In the genomic region with DNA sequence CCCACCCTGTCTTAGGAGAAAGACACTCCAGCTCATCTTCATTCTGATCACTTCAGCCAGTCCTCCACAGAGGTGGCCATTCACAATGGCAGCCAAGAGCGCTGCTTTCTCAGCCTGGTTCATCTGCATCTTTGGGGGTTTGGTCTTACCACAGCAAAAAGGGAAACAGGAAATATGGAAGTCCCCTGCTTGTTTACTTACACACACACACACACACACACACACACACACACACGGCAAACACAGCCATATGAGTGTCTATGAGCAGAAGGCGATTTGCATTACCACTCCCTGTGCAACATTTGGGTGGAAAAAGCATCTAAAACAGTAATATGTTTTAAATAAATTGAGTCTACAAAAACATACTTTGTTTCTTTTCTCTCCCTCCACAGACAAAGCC, we compare ENCODE assay signal across 12 mouse cellular contexts. TPM values are rescaled to one million over a fixed set of nuclear protein-coding genes. Genes with fewer than 3 reads are reported as not detected.
DNase-seq lines count a peak whose midpoint lies in the region; ATAC-seq and TF ChIP-seq lines count a peak whose summit lies in the region.
"Had no signal": no experiment of that assay in that cellular context is flagged by ENCODE, and none has a peak within 500 bp of the region (broad histone marks: within the 10 kb centered on the region; RNA-seq: fewer than 3 reads in every experiment).

No protein-coding gene starts in this region.

- H3K27me3 ChIP-seq in hindbrain, embryonic 13.5 days, result no peaks in the 10 kb centered on the region
- no peaks in the 10 kb centered on the region for H3K27me3 ChIP-seq in hindbrain, embryonic 11.5 days (ENCODE audit: control insufficient read depth, insufficient read depth, low read length)
- no peaks in the 10 kb centered on the region for H3K27me3 ChIP-seq in G1E (ENCODE audit: insufficient read depth, low read length)
- no peaks in the 10 kb centered on the region for H3K27me3 ChIP-seq in liver, embryonic 11.5 days (replicated peaks; ENCODE audit: control insufficient read depth, insufficient read depth, low read length)
- H3K27me3 ChIP-seq: neural tube, embryonic 12.5 days; Patski had no signal

- no peaks in the 10 kb centered on the region for H3K9me3 ChIP-seq in hindbrain, embryonic 13.5 days
- H3K9me3 ChIP-seq in hindbrain, embryonic 11.5 days (ENCODE audit: control insufficient read depth, low read length), result no peaks in the 10 kb centered on the region
- no peaks in the 10 kb centered on the region for H3K9me3 ChIP-seq in G1E (replicated peaks)
- H3K9me3 ChIP-seq in liver, embryonic 11.5 days (ENCODE audit: control insufficient read depth, low read length), result no peaks in the 10 kb centered on the region
- H3K9me3 ChIP-seq: neural tube, embryonic 12.5 days had no signal

- H3K27ac ChIP-seq in hindbrain, embryonic 13.5 days, result peak overlapping the region; percentile 35; the same call in 1 of the 2 replicates
- no peak overlapping the region for H3K27ac ChIP-seq in hindbrain, embryonic 11.5 days (ENCODE audit: low read depth, low read length)
- H3K27ac ChIP-seq in liver, embryonic 11.5 days (ENCODE audit: low read depth, low read length), result no peak overlapping the region
- H3K27ac ChIP-seq: neural tube, embryonic 12.5 days had no signal

- H3K4me1 ChIP-seq in hindbrain, embryonic 13.5 days (replicated peaks), result peaks cover 25% of the 10 kb centered on the region
- no peaks in the 10 kb centered on the region for H3K4me1 ChIP-seq in hindbrain, embryonic 11.5 days (replicated peaks; ENCODE audit: control insufficient read depth, insufficient read depth, low read length)
- H3K4me1 ChIP-seq in G1E (ENCODE audit: insufficient read depth, low read depth, low read length), result peaks cover 92% of the 10 kb centered on the region
- peaks cover 58% of the 10 kb centered on the region for H3K4me1 ChIP-seq in liver, embryonic 11.5 days (replicated peaks; ENCODE audit: control insufficient read depth, insufficient read depth, low read length)

- H3K36me3 ChIP-seq in hindbrain, embryonic 13.5 days, result no peaks in the 10 kb centered on the region
- no peaks in the 10 kb centered on the region for H3K36me3 ChIP-seq in hindbrain, embryonic 11.5 days (ENCODE audit: control insufficient read depth, insufficient read depth, low read length)
- peaks cover 52% of the 10 kb centered on the region for H3K36me3 ChIP-seq in G1E (replicated peaks)
- H3K36me3 ChIP-seq in liver, embryonic 11.5 days (ENCODE audit: control insufficient read depth, insufficient read depth, low read length), result peaks cover 6% of the 10 kb centered on the region

- no peak for ATAC-seq in hindbrain, embryonic 13.5 days (ENCODE audit: low FRiP score)
- no peak for ATAC-seq in hindbrain, embryonic 11.5 days (ENCODE audit: low FRiP score)
- no peak for ATAC-seq in G1E (ENCODE audit: extremely low read depth, insufficient number of reproducible peaks, low FRiP score, poor library complexity, severe bottlenecking)
- no peak for ATAC-seq in liver, embryonic 11.5 days (replicated peaks; ENCODE audit: low FRiP score)
- ATAC-seq: Patski had no signal

- WGBS in hindbrain, embryonic 13.5 days, result 77% methylated on average over 3 of the region's 3 CpGs
- WGBS in hindbrain, embryonic 11.5 days, result 87% methylated on average over 3 of the region's 3 CpGs
- WGBS in liver, embryonic 11.5 days, result 75% methylated on average over 3 of the region's 3 CpGs

- no peak overlapping the region for H3K4me2 ChIP-seq in hindbrain, embryonic 13.5 days
- no peak overlapping the region for H3K4me2 ChIP-seq in hindbrain, embryonic 11.5 days (replicated peaks; ENCODE audit: low read depth, low read length)
- 0 out of 2 replicates have a peak overlapping the region, but pooled peaks have one; percentile 26 for H3K4me2 ChIP-seq in liver, embryonic 11.5 days
- H3K4me2 ChIP-seq: lung, embryonic 14.5 days; neural tube, embryonic 12.5 days had no signal

- no peak overlapping the region for H3K9ac ChIP-seq in hindbrain, embryonic 13.5 days
- H3K9ac ChIP-seq in hindbrain, embryonic 11.5 days (ENCODE audit: low read depth, low read length), result no peak overlapping the region
- H3K9ac ChIP-seq in liver, embryonic 11.5 days (ENCODE audit: low read depth, low read length), result no peak overlapping the region
- H3K9ac ChIP-seq: lung, embryonic 14.5 days; neural tube, embryonic 12.5 days had no signal

- TF ChIP-seq CTCF in G1E (IDR thresholded peaks at IDR 0.05; ENCODE audit: low read depth, low read length), result no peak

- DNase-seq in hindbrain, embryonic 11.5 days (ENCODE audit: low spot score), result no peak
- peak; percentile 45 for DNase-seq in 416B (ENCODE audit: low read depth)
- no peak for DNase-seq in G1E (ENCODE audit: low spot score)
- no peak for DNase-seq in liver, embryonic 11.5 days (ENCODE audit: low spot score)
- DNase-seq in embryo, embryonic 9.5 days (ENCODE audit: extremely low spot score), result no peak
- no peak for DNase-seq in gastrocnemius, adult 18-20 months (ENCODE audit: low spot score)
- DNase-seq in cerebellum, adult 18-20 months, result no peak
- DNase-seq: heart, postnatal 4 days had no signal

- H3K4me3 ChIP-seq in hindbrain, embryonic 13.5 days, result no peak overlapping the region
- H3K4me3 ChIP-seq in hindbrain, embryonic 11.5 days (ENCODE audit: low read depth, low read length), result no peak overlapping the region
- H3K4me3 ChIP-seq in G1E (ENCODE audit: low read depth, low read length), result peak overlapping the region; percentile 36; the same call in 1 of the 2 replicates
- H3K4me3 ChIP-seq in liver, embryonic 11.5 days (ENCODE audit: low read depth, low read length), result no peak overlapping the region
- H3K4me3 ChIP-seq: neural tube, embryonic 12.5 days had no signal

RNA-seq across cellular contexts. Expression of a gene that starts 32.3 kb away (rescaled TPM):
- 83.5 and 84.7 TPM in 2 replicates for polyA plus RNA-seq in hindbrain, embryonic 13.5 days (2015; fragmentation: Nextera tagmentation; extraction: Ambion mirVana)
- polyA plus RNA-seq in hindbrain, embryonic 11.5 days (2014; fragmentation: Nextera tagmentation; extraction: Ambion mirVana), result 109 and 147 TPM in 2 replicates
- total RNA-seq in G1E (2014; fragmentation: Nextera tagmentation) (172 and 176 TPM in 2 replicates), G1E (2017) (115 and 125 TPM in 2 replicates)
- polyA plus RNA-seq in G1E (2012), result 37.3 and 38.1 TPM in 2 replicates
- polyA plus RNA-seq in liver, embryonic 11.5 days (2014; fragmentation: Nextera tagmentation; extraction: Ambion mirVana), result 149 and 176 TPM in 2 replicates
- 10 to 100 TPM; 27.6 to 40.4 TPM for total RNA-seq in gastrocnemius, adult 18-20 months (2021)
